Mouse (Mus musculus) megakaryocyte progenitor cell, adult 5-6 weeks (primary cell): Measurements from ENCODE around the gene Hivep3. TPM values are rescaled to one million over a fixed set of nuclear protein-coding genes. Genes with fewer than 3 reads are reported as not detected.

Experiments
- ATAC-seq: replicated peaks from 2 replicates; pipeline ENCODE4 v1.8.0; 2016; ENCODE audit warnings: mild to moderate bottlenecking, moderate TSS enrichment, inconsistent platforms; ENCODE audit not compliant: poor library complexity
- total RNA-seq, 2 experiments: library from RNA; stranded (forward) in 1 of 2; stranded (reverse) in 1 of 2; fragments of 157-497, 149-512 nt in 1 of 2; fragments of 200-1000 nt in 1 of 2; gene quantifications; 2 replicates each; pipeline versions ENCODE4 v1.2.3 to v1.2.4; 2015 to 2017

The Hivep3 gene
- total RNA-seq, 2 experiments from 2014 or later: 0.83 to 7.2 TPM

DNA sequence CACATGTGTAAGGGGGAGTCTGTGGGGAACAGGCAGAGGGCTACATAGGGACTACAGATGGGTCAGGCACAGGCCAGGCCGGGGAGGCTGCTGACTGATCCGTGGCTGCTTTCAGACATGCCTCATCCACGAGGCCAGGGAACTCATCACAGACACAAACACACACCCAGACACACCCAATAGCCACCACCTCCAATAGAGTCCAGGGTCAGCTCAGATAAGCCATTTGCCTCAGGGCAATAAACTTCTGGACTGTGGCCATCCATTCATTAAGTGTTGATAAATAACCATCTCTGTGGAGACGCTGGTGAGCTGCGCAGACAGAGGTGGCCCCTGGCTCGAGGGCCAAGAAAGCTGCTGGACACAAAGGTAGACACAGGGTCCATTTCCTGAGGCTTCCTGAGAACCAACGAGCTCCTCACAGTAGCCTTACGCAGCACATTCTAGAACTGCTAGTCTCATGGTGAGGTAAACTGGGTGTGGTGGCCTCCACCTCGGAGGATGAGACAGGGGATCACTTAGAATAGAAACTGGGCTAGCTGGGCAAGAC lies 436.9 kb downstream of the Hivep3 start:
- 0 out of 2 replicates have a peak, but pooled peaks have one; percentile 6 for ATAC-seq

DNA sequence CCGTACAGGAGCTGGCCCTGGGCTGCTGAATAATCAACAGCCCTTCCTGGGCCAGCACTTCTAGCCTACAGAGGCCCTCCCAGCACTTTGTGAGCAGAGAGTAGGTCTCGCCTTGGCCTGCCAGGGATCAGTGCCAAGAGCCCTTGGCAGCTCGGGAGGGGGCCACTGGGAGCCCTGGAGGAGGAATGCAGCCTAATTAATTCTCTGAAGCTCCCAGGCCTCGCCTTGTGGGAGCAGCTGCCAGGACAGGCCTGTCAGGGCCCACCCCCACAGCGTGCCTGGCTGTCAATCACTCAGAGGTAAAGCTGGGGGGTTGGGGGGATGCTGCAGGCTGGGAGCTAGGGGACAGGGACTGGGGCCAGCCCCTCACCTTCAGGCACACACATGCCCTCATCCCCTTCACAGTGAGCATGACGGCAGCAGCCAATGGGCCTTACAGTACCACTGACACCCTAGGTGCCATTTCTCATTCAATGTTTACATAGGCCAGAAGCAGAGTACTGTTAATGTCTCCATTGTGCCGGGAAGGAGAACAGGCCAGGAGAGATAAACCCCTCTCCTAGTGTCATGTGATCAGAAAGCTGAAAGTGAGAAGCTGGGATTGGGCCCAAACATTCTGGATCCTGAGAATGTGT lies 438.6 kb downstream of the Hivep3 start:
- no peak for ATAC-seq

DNA sequence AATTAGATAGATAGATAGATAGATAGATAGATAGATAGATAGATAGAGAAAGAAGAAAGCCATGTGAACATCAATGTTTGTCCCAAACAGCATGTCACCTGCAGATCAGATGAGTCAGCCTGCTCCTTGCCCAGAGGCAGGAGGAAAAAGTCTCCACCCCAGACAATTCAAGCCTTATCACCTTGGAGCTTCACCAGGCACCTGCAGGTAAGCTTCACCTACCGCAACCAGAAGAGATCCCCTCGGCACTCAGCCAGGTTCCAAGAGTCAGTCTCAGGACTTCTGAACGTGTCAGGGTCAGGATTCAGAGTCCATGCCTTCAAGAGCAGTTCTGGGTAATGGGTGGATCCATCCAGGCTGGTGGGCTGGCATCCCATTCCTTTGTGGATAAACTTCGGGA lies 445.5 kb downstream of the Hivep3 start:
- no peak for ATAC-seq

DNA sequence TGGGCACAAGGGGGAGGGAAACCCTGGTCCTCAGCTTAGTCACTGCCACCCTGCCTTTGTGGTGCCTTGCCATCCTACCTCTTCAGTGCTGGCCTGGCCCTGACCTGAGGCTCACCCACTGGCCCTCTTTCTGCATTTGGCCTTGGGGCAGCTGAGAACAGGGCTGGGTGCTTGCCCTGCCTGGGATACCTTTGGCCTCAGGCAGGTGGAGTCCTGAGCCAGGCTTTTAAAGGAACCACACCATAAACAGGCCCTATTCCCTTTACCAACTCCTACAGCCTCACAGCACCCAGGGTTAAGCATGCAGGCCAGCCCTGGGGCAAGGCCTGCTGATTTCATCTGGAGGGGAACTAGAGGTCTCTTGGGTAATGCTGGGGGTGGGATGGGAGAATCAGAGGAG lies 447.0 kb downstream of the Hivep3 start:
- no peak for ATAC-seq

DNA sequence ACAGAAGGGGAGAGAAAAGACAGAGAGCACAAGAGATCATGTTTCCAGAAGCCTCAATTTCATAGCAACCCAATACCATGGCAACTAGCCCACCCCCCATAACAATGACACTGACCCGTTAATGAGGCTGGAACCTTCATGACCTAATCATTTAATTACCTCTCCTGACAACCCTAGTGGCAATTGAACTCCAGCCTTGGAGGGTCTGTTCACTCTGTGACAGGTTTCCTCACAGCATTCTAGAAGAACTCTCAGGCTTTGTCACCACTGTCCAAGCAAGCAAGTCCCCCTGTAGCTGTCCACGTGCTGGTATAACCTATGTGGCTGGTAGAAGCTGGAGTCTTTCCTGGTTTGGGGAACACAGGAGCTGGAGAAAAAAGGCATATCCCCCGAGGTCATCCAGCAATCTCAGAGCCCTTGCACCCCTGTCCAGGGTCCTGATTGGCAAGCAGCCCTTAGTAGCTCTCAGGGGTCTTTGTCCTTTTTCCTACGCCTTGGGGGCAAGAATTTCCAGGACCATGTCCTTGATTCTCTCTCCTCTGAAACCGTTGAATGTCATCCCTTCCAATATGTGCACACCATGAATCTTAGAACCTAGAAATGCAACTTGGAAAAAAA lies 450.9 kb downstream of the Hivep3 start:
- no peak for ATAC-seq

DNA sequence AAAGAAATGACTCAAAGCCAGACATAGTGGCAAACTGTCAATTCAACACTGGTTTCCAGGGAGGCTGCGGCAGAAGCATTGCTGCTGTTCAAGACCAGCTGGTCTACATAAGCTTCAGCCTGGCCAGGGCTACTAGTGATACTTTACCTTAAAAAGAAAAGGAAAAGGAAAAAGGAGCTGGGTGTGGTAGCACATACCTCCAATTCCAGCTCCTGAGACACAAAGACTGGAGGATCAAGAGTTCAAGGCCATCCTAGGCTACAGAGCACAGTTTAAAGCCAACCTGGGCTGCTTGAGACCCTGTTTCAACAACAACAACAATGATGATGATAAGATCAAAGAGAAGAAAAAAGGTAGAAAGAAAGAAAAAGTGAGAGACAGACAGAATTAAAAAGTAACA lies 452.9 kb downstream of the Hivep3 start:
- ATAC-seq: no peak

DNA sequence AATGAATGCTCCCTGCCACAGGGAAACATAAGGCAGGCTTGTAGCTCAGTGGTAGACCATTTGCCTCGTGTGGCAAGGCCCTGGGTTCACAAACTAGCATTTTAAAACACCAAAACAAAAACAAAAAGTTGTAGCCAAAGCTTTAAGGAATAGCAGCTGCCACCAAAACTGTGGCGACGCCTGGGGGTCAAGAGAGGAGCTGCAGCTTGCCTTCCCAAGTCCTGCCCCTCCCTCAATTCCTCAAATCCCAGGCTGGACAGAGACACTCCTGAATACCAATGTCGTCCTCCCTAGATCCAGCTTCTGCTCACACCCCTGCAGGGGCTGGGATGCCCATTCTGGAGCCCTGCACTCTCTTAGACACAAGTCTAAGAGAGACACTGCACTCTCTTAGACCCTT lies 453.4 kb downstream of the Hivep3 start:
- ATAC-seq: no peak

Other genes with a start within 250 kb of the Hivep3 start
- gene Rimkla, start 241.2 kb upstream of the Hivep3 start, total RNA-seq (2015): not detected in 2 replicates
- gene Rimkla, start 241.2 kb upstream of the Hivep3 start, total RNA-seq (2017): not detected in 2 replicates
- 26.5 and 45.1 TPM in 2 replicates for gene Foxj3, start 196.8 kb upstream of the Hivep3 start, total RNA-seq (2015)
- 12.0 and 32.4 TPM in 2 replicates for gene Foxj3, start 196.8 kb upstream of the Hivep3 start, total RNA-seq (2017)
- 0.44 and 0.83 TPM in 2 replicates for gene Frg2f1, start 194.3 kb upstream of the Hivep3 start, total RNA-seq (2015)
- 0.88 TPM in 1 of 2 replicates, not detected in the other for gene Frg2f1, start 194.3 kb upstream of the Hivep3 start, total RNA-seq (2017)
- not detected in 2 replicates for gene Guca2a, start 96.1 kb upstream of the Hivep3 start, total RNA-seq (2015)
- not detected in 2 replicates for gene Guca2a, start 96.1 kb upstream of the Hivep3 start, total RNA-seq (2017)
- not detected in 2 replicates for gene Guca2b, start 74.8 kb upstream of the Hivep3 start, total RNA-seq (2015)
- gene Guca2b, start 74.8 kb upstream of the Hivep3 start, total RNA-seq (2017): not detected in 2 replicates